Mouse (Mus musculus) myocyte (in vitro differentiated cells): ENCODE measurements around the gene Gm10775. TPM values are rescaled to one million over a fixed set of nuclear protein-coding genes. Genes with fewer than 3 reads are reported as not detected.

ENCODE experiments used
- H3K27me3 ChIP-seq: one replicate; pipeline ENCODE4 v1.6.1; 2011; ENCODE audit not compliant: control insufficient read depth, insufficient read depth, insufficient read length
- H3K36me3 ChIP-seq: one replicate; pipeline ENCODE4 v1.6.1; 2011; ENCODE audit not compliant: control insufficient read depth, insufficient read depth
- H3K4me2 ChIP-seq: one replicate; pipeline ENCODE4 v1.6.1; 2011; ENCODE audit warnings: low read depth, control low read depth
- H3K4me3 ChIP-seq: one replicate; pipeline ENCODE4 v1.5.1; 2011; ENCODE audit warnings: mild to moderate bottlenecking, control low read depth, moderate library complexity
- H3K79me2 ChIP-seq: one replicate; pipeline ENCODE4 v1.6.1; 2011; ENCODE audit not compliant: control insufficient read depth, insufficient read depth
- H3ac ChIP-seq: one replicate; pipeline ENCODE4 v1.6.1; 2011; ENCODE audit not compliant: control insufficient read depth, insufficient read length
- CEBPB ChIP-seq: IDR thresholded peaks from 2 replicates; pipeline ENCODE4 v1.6.1; 2011; ENCODE audit warnings: mild to moderate bottlenecking, moderate library complexity; ENCODE audit not compliant: poor library complexity, insufficient read depth, severe bottlenecking
- E2F4 ChIP-seq: IDR thresholded peaks from one replicate; pipeline ENCODE4 v1.6.1; 2011; ENCODE audit warnings: mild to moderate bottlenecking, control low read depth, moderate library complexity; ENCODE audit not compliant: insufficient read depth
- MAX ChIP-seq: IDR thresholded peaks from one replicate; pipeline ENCODE4 v1.6.1; 2011; ENCODE audit warnings: low read depth, mild to moderate bottlenecking, control low read depth
- MYOD1 ChIP-seq, 3 experiments: IDR thresholded peaks; one replicate each; pipeline ENCODE4 v1.6.1; 2011; ENCODE audit warnings: control low read depth in 2 of 3, low read depth in 2 of 3, mild to moderate bottlenecking in 2 of 3, moderate library complexity in 1 of 3; ENCODE audit not compliant: insufficient read length in 2 of 3, control insufficient read depth in 1 of 3
- MYOG ChIP-seq, 3 experiments: IDR thresholded peaks; one replicate each; pipeline ENCODE4 v1.6.1; 2011; ENCODE audit warnings: control low read depth in 2 of 3, low read depth in 2 of 3, mild to moderate bottlenecking in 2 of 3; ENCODE audit not compliant: insufficient read length in 2 of 3, control insufficient read depth in 1 of 3, insufficient read depth in 1 of 3
- POLR2A ChIP-seq: IDR thresholded peaks from one replicate; pipeline ENCODE4 v1.6.1; 2011; ENCODE audit warnings: low read depth, mild to moderate bottlenecking, control low read depth, moderate library complexity; ENCODE audit not compliant: insufficient read length
- POLR2AphosphoS2 ChIP-seq: IDR thresholded peaks from one replicate; pipeline ENCODE4 v1.6.1; 2011; ENCODE audit warnings: low read depth, control low read depth; ENCODE audit not compliant: insufficient read length
- REST ChIP-seq: IDR thresholded peaks from one replicate; pipeline ENCODE4 v1.6.1; 2011; ENCODE audit warnings: mild to moderate bottlenecking, control low read depth, moderate library complexity; ENCODE audit not compliant: insufficient read depth, insufficient read length
- SRF ChIP-seq: IDR thresholded peaks from one replicate; pipeline ENCODE4 v1.6.1; 2011; ENCODE audit warnings: low read depth; ENCODE audit not compliant: control insufficient read depth, insufficient read length
- TCF12 ChIP-seq: IDR thresholded peaks from one replicate; pipeline ENCODE4 v1.6.1; 2011; ENCODE audit warnings: mild to moderate bottlenecking, control low read depth; ENCODE audit not compliant: poor library complexity, insufficient read depth, severe bottlenecking
- TCF3 ChIP-seq: IDR thresholded peaks from one replicate; pipeline ENCODE4 v1.6.1; 2011; ENCODE audit warnings: low read depth, control low read depth; ENCODE audit not compliant: insufficient read length
- USF1 ChIP-seq: IDR thresholded peaks from one replicate; pipeline ENCODE4 v1.6.1; 2011; ENCODE audit warnings: low read depth, mild to moderate bottlenecking, control low read depth, moderate library complexity
- polyA plus RNA-seq: library from polyadenylated mRNA; unstranded; fragments of >200 nt; fragmentation: generic; extraction: Trizol; gene quantifications from one replicate; pipeline ENCODE4 v1.2.1, GENCODE M21; 2012; ENCODE audit warnings: missing spikeins

The Gm10775 gene
- polyA plus RNA-seq, 1 experiment, result not detected

- Histone ChIP-seq H3K4me2 (no peak overlapping the region), H3ac (no peak overlapping the region), H3K79me2 (no peaks in the 10 kb centered on the region), H3K4me3 (no peak overlapping the region), H3K36me3 (no peaks in the 10 kb centered on the region), H3K27me3 (no peaks in the 10 kb centered on the region)
- TF ChIP-seq MYOD1 (IDR thresholded peaks at IDR 0.05; ENCODE audit: control insufficient read depth in 1 of 3, insufficient read length in 2 of 3, low read depth in 2 of 3) (no peak), POLR2AphosphoS2 (no peak), REST (no peak), MAX (no peak), CEBPB (no peak), POLR2A (no peak), TCF12 (no peak)
Measured at GRCm38 (mm10) chr13:65258175-65258954, 974 bp upstream of the Gm10775 start.

GRCm38 (mm10) chr13:65262086-65262485 is 2.7 kb downstream of the Gm10775 start:
- H3K79me2 ChIP-seq, result no peaks in the 10 kb centered on the region
- no peaks in the 10 kb centered on the region for H3K27me3 ChIP-seq
- H3K4me2 ChIP-seq, result no peak overlapping the region
- TF ChIP-seq POLR2AphosphoS2 (no peak), TCF12 (no peak), MYOG (IDR thresholded peaks at IDR 0.05; ENCODE audit: control insufficient read depth in 1 of 3, insufficient read depth in 1 of 3, insufficient read length in 2 of 3, low read depth in 2 of 3) (no peak), USF1 (no peak), TCF3 (no peak), SRF (no peak), MAX (no peak), POLR2A (no peak), MYOD1 (IDR thresholded peaks at IDR 0.05; ENCODE audit: control insufficient read depth in 1 of 3, insufficient read length in 2 of 3, low read depth in 2 of 3) (no peak), E2F4 (no peak), REST (no peak), CEBPB (no peak)
- no peak overlapping the region for H3ac ChIP-seq
- H3K36me3 ChIP-seq, result no peaks in the 10 kb centered on the region
- H3K4me3 ChIP-seq, result no peak overlapping the region

- no peak for TF ChIP-seq MYOD1 (IDR thresholded peaks at IDR 0.05; ENCODE audit: control insufficient read depth in 1 of 3, insufficient read length in 2 of 3, low read depth in 2 of 3)
- TF ChIP-seq MAX, result no peak
- TF ChIP-seq TCF3, result no peak
- no peak for TF ChIP-seq CEBPB
- no peak for TF ChIP-seq MYOG (IDR thresholded peaks at IDR 0.05; ENCODE audit: control insufficient read depth in 1 of 3, insufficient read depth in 1 of 3, insufficient read length in 2 of 3, low read depth in 2 of 3)
- no peak for TF ChIP-seq E2F4
- TF ChIP-seq USF1, result no peak
- TF ChIP-seq SRF, result no peak
- no peak for TF ChIP-seq POLR2AphosphoS2
- no peak for TF ChIP-seq REST
- TF ChIP-seq POLR2A, result no peak
- no peak for TF ChIP-seq TCF12
- H3K4me2 ChIP-seq, result peak overlapping the region; percentile 86
- peak overlapping the region; percentile 77 for H3K4me3 ChIP-seq
- H3K27me3 ChIP-seq, result no peaks in the 10 kb centered on the region
- H3K36me3 ChIP-seq, result no peaks in the 10 kb centered on the region
- no peaks in the 10 kb centered on the region for H3K79me2 ChIP-seq
- H3ac ChIP-seq, result no peak overlapping the region
Measured at GRCm38 (mm10) chr13:65277994-65278382, 18.6 kb downstream of the Gm10775 start.

GRCm38 (mm10) chr13:65278383-65279341 is 19.3 kb downstream of the Gm10775 start, which contains the start of gene Zfp369:
Zfp369 (plus strand) TSS chr13:65278814.
- Histone ChIP-seq H3K79me2 (no peaks in the 10 kb centered on the region), H3K36me3 (peaks cover under 1% of the 10 kb centered on the region), H3ac (no peak within 1 kb of the TSS), H3K27me3 (no peaks in the 10 kb centered on the region), H3K4me2 (peak within 1 kb of the TSS; percentile 86), H3K4me3 (peak within 1 kb of the TSS; percentile 77)
- TF ChIP-seq POLR2A, result peak; percentile 76
- TF ChIP-seq POLR2AphosphoS2, result peak; percentile 48
- TF ChIP-seq E2F4, result no peak
